Mouse (Mus musculus) naive thymus-derived CD4-positive, alpha-beta T cell, adult 2 months (primary cell): Measurements from ENCODE around the gene Cadm3.
"Not testable (repeated sequence)": the region's sequence is repeated elsewhere in the genome, so short reads cannot be mapped to it uniquely, and the experiment has no call there.

Source experiments
- DNase-seq: peaks from one replicate; pipeline ENCODE4 v3.0.0-alpha.2; 2011; ENCODE audit warnings: low read depth

Gene Cadm3

GRCm38 (mm10) chr1:173322249-173322627, 45.3 kb downstream of the Cadm3 start:
- no peak for DNase-seq

- DNase-seq: no peak
Observed at GRCm38 (mm10) chr1:173321593-173322248, 45.8 kb downstream of the Cadm3 start.

GRCm38 (mm10) chr1:173317925-173318477, 49.5 kb downstream of the Cadm3 start:
- no peak for DNase-seq

GRCm38 (mm10) chr1:173315725-173316124, 51.8 kb downstream of the Cadm3 start:
- DNase-seq: no peak

- DNase-seq: not testable (repeated sequence)
Observed at GRCm38 (mm10) chr1:173313535-173314050, 53.9 kb downstream of the Cadm3 start.

GRCm38 (mm10) chr1:173302795-173303194, 64.7 kb downstream of the Cadm3 start:
- not testable (repeated sequence) for DNase-seq
